Mouse (Mus musculus): ENCODE data around the gene Ccn6.
A peak's percentile ranks its signal among the peaks of the same experiment; 100 is the strongest.
"Not testable (repeated sequence)": the region's sequence is repeated elsewhere in the genome, so short reads cannot be mapped to it uniquely, and the experiment has no call there.

Ccn6 gene

GRCm38 (mm10) chr10:39163694-39164093, at the start of gene Ccn6:
Gene Ccn6, minus strand, starts transcription at chr10:39163794.
- no peak for DNase-seq (ENCODE audit: low spot score in 2 of 2)

DNA sequence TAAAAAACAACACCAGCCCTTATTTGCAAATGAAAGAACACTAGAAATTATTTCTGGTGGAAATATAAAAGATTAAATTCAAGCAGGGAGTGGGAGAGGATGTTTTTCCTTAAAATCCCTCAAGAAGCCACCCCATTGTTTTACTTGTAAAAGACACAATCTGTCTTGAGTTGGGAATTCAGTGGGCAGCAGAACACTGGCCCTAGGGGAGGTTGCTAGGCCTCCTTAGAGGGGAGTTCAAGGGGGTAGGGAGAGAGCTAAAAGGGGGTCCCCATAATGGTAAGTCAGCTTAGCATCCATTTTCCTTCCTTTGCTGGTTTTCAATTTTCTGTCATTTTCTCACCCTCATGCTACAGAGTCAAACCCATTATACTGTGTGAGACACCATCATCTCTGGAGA, 46.4 kb upstream of the Ccn6 start:
- DNase-seq (ENCODE audit: low spot score in 2 of 2) = no peak

DNA sequence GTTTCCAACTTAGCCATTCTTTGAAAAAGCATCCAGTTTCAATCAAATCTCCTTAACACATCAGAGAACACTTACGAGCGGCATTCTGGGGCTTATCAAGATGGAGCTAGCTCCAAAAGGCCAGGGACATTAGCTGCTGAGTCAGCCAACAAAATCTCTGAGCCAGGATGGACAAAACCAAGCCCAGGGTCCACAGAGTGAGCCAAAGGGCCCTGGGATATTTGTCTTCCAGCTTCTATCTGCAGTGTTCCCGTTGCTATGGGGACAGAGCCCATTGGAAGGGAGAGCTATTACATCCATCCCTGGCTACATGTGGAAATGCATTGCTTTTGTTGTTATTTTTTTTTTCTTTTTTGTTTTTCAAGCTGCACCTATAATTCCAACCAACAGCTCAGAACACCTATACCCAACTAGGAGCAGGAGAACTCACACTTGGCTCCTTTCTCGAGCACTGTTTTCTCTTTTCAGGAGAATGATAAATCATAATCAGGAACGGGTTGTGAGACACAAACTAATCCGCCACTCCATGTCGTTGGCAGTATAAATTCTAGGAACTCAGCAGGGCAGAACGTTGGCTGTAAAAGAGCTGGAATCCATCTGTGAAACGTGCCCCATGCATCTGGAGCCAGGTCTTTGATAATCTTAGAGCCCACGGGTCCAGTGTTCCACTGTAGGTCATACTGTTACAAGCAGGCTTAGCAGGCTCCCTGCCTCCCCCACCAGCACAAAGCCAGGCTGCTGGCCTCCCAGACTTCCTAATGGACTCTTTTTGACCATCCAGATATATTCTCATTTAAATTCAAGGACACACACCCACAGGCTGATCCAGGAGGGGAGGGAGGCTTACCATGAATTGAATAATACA, 45.8 kb upstream of the Ccn6 start:
- DNase-seq (ENCODE audit: low spot score in 2 of 2) = peak; percentile 22 to 24

GRCm38 (mm10) chr10:39208712-39209111, 45.1 kb upstream of the Ccn6 start:
- DNase-seq (ENCODE audit: low spot score in 2 of 2) = no peak

DNA sequence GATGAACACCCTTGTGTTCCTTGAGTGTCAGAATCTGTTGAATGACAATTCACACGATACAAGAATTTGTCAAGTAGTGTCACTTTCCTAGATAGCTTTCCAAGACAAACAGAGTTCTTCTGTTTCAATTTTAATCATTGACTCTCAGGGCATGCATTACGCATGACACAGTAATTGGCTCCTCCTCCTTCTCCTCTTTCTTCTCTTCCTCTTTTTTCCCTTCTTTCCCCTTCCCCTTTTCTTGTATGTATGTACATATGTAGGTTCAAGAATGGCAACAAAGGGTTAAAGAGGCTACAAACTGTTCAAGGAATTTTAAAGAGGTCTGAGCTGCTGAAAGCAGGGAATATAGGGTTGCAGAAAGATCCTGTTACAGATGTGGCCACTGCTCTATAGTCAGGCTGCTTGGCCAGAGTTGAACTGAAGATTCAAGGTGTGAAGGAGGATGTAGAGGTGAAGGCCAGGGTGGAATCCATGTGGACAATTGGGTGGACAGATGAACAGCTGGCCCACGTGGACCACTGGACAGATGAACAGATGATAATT, 43.8 kb upstream of the Ccn6 start:
- no peak for DNase-seq (ENCODE audit: low spot score in 2 of 2)

DNA sequence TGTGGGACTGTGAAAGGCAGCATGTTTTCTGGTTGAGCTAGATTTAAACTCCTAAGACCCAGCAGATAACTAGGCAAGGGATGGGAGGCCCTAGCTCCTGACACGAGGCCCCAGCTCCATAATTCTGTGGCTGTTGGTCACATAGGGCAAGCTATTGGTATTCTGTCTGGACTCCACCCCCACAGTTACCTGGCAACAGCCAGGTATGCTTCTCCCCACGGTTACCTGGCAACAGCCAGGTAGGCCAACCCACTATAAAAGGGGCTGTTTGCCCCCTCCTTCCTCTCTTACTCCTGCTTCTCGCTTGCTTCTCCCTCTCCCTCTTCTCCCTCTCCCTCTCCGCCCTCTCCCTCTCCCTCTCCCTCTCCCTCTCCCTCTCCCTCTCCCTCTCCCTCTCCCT, 38.9 kb upstream of the Ccn6 start:
- DNase-seq (ENCODE audit: low spot score in 2 of 2) = no peak

GRCm38 (mm10) chr10:39198216-39198615, 34.6 kb upstream of the Ccn6 start:
- DNase-seq (ENCODE audit: low spot score in 2 of 2) = not testable (repeated sequence)

DNA sequence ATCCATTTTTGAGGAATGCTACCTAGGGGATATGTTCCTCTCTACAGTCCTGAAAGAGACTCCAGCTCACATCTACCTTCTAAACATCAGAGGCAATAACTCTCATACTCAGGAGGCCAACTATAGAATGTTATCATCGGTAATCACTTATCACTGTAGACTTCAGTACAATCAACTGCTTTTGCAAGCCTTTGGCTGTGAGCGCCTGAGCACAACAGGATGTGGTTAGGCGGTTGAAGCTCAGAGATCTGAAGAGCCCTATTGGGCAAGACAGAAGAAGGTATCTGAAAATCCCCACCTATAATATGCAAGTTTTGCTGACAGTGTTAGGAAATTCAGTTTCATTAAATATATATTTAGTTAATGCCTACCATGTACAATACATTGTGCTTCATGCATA, 29.1 kb upstream of the Ccn6 start:
- no peak for DNase-seq (ENCODE audit: low spot score in 2 of 2)

- DNase-seq (ENCODE audit: low spot score in 2 of 2) = no peak
These were observed 21.9 kb upstream of the Ccn6 start for GRCm38 (mm10) chr10:39185545-39185906.

- DNase-seq (ENCODE audit: low spot score in 2 of 2) = peak in 1 of 2 experiments; percentile 36
These were observed 21.4 kb upstream of the Ccn6 start for GRCm38 (mm10) chr10:39184864-39185544.

GRCm38 (mm10) chr10:39176981-39177380, 13.4 kb upstream of the Ccn6 start:
- DNase-seq (ENCODE audit: low spot score in 2 of 2) = no peak

GRCm38 (mm10) chr10:39173077-39173476, 9.5 kb upstream of the Ccn6 start:
- DNase-seq (ENCODE audit: low spot score in 2 of 2) = peak in 1 of 2 experiments; percentile 54

DNA sequence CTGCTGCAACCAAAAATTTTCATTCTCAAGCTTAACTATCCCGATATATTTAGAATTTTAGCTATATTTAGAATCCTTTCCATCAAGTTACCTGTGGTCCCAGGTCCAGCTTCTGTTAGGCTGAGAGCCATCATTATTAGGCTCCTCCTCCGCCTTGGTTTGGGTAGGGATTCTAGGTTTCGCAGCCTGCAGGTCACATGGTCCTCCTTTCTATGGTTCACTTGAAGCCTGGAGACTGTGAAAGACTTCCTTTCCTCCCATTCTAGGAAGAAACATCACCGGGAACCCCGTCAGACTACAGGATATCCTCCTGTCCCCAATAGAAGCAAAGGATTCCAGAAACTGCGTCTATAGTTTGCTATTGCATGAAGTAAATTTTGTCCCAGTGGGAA, 8.9 kb upstream of the Ccn6 start:
- DNase-seq (ENCODE audit: low spot score in 2 of 2) = no peak

GRCm38 (mm10) chr10:39171603-39172539, 8.3 kb upstream of the Ccn6 start:
- DNase-seq (ENCODE audit: low spot score in 2 of 2) = peak; percentile 84 to 89

DNA sequence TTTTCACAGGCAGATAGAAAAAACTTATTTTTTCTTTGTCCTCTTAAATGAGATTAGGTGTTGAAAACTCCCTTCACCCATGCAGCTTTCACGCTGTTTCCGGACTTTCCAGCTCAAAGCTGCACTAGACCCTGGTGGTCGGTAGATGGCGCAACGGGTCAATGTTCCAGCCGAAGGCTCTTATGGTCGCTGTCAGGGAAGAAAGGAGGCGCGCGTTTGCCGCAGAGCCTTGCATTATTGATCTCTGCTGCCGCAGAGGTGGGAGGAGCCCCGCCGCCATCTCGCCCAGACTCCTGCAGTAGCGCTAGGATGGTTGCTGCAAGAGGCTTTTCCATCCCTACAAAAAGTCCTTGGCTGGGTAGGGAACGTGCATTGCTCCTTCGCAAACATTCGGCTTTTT, 7.5 kb upstream of the Ccn6 start:
- DNase-seq (ENCODE audit: low spot score in 2 of 2) = peak; percentile 84 to 91

GRCm38 (mm10) chr10:39170706-39171105, 7.1 kb upstream of the Ccn6 start:
- DNase-seq (ENCODE audit: low spot score in 2 of 2) = no peak

DNA sequence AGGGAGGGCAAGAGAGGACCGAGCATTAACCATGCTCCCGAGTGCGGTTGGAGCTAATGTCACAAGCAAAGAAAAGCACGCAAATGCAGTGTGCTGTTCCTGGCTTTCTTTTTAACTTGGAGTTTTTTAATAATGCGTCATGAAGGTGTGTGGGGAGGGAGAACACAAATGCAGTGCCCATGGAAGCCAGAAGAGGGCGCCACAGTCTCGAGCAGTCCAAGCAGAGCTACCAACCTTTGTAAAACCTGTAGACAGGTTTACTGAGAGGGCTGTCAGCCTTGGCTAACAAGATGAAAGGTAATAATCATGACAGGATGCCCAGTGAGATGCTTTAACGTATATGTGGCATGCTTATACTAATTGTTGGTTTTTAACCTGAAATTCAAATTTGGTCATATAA, 6.6 kb upstream of the Ccn6 start:
- peak in 1 of 2 experiments; percentile 65 for DNase-seq (ENCODE audit: low spot score in 2 of 2)

GRCm38 (mm10) chr10:39169642-39170041, 6.0 kb upstream of the Ccn6 start:
- no peak for DNase-seq (ENCODE audit: low spot score in 2 of 2)

DNA sequence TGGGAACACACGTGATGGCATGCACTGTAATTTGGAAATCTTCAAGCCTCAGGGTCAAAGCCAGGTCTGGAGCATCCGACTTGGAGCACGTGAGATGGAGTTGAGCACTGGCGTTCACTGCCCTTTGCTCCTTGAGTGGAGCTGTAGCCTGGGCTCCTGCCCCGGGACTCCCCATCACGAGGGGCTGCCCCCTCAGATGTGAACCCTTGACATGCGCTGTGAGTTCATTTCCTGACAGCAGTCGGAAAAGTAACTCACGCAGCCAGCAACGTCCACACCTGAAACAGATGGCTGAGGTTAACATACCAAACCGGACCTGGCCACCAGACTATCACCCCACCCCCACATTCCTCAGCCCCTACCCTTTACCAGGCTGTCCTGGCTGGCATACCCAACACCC, 4.0 kb upstream of the Ccn6 start:
- DNase-seq (ENCODE audit: low spot score in 2 of 2) = no peak

- DNase-seq (ENCODE audit: low spot score in 2 of 2) = peak in 1 of 2 experiments; percentile 60
These were observed 2.1 kb upstream of the Ccn6 start for GRCm38 (mm10) chr10:39165632-39166115.

DNA sequence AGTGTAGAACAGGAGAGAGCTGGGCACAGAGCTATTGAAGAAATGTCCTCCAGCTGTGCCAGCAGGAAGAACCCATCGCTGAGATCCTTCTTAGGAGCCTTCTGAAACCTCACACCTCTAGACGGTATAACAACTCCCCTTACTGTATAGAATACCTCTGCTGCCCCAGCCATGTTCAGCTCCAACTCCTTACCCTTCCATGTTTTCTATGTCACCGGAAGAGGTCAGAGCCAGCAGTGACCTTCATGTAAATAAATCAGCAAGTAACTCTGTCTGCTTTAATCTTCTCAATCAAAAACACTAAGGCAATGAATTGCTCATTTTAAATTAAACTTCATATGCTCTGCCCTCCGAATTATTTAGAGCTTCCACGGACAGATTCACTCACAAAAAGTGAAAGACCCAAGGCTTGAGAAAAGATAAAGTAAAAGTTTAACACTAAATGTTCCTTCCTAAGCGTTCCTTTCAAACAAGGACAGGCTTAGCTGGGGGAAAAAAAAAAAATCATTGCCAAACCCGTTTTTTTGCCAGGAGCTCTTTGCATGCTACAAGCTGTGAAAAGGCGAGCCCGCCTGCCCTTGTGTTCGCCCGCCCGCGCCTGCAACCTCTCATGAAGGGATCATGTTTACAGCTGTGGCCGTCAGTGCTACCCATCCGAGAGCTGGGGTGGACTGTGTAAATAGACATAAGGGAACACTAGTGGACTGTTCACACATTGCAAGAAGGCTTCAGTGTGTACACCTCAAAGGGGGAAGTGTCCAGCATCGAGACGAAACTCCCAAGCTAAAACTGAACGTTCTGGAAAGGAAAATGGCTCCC, 719 bp downstream of the Ccn6 start:
- DNase-seq (ENCODE audit: low spot score in 2 of 2) = no peak
